Mouse (Mus musculus) megakaryocyte, embryonic 14.5 days (primary cell): ENCODE measurements around the gene Plppr3.

ENCODE experiments used
- FLI1 ChIP-seq: IDR thresholded peaks from 2 replicates; pipeline ENCODE4 v1.6.1; 2012; ENCODE audit warnings: low read length, inconsistent platforms, mixed read lengths
- GATA1 ChIP-seq: IDR thresholded peaks from 3 replicates; pipeline ENCODE4 v1.6.1; 2012; ENCODE audit warnings: mixed read lengths, low read length, inconsistent platforms, borderline replicate concordance

DNA sequence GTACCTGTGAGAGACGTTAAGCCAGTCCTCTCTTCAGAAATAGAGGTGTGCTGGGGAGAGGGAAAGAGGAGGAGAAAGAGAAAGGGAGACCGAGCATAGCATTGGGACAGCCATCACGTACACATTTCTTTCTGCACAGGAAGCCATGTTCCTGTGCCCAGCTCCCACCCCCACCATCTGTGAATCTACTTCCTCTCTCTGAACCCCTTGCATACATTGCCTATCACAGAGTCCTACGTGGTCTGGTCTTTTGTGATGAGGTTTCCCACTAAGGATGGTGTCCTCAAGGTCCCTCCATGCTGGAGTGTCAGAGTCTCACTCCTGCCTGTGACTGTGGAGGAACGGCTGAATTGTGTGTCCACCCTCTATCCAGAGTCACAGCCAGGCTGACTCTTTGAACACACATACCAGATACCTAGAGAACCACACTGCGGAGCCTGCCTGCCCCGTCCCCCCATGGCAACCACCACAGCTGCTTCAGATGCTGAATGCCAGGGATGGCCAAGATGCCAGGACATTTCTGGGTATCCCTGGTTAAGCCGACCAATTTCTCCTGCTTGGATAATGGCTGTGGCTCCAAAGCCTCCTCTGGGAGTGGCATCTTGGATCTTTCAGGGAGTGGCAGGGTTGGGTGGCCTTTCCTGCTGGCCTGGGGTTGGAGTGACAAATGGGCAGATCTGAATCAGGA is 24.3 kb downstream of the Plppr3 start:
- no peak for TF ChIP-seq GATA1
- no peak for TF ChIP-seq FLI1
